Mouse (Mus musculus): ENCODE data around the gene Golm1. TPM values are rescaled to one million over a fixed set of nuclear protein-coding genes. Genes with fewer than 3 reads are reported as not detected.

Gene Golm1
- polyA plus RNA-seq, 1 experiment from 2014 or later, result 89.8 TPM

DNA sequence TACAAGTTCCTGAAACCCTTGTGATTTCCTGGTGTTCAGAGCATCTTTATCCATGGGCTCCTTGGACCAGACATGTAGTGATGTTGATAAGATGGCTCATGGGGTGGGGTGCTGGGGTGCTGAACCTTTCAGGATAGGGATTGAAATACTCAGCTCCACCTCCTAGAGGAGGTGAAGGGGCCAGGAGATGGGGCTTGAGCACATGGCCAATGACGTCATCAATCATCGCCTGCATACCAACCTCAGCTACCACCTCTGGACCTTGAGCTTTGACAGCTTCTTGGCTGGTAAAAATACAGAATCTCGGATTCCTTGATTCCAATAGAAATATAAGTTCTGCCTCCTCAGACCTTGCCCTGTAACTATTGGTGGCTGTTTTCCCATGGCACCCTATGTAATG lies 30.1 kb downstream of the Golm1 start:
- Histone ChIP-seq H3K4me3 (replicated peaks; ENCODE audit: low read length) (no peak overlapping the region), H3K4me1 (ENCODE audit: control insufficient read depth, insufficient read depth, low read length) (no peaks in the 10 kb centered on the region), H3K27me3 (ENCODE audit: control insufficient read depth, insufficient read depth, low read length) (no peaks in the 10 kb centered on the region), H3K4me2 (ENCODE audit: low read depth, low read length) (no peak overlapping the region), H3K9ac (ENCODE audit: low read length) (no peak overlapping the region), H3K27ac (ENCODE audit: low read length) (no peak overlapping the region), H3K9me3 (replicated peaks; ENCODE audit: control insufficient read depth, low read length) (no peaks in the 10 kb centered on the region), H3K36me3 (ENCODE audit: control insufficient read depth, insufficient read depth, low read length) (no peaks in the 10 kb centered on the region)
- WGBS, result 82% methylated on average over 3 of the region's 3 CpGs
- ATAC-seq (ENCODE audit: insufficient read depth, low FRiP score), result no peak

DNA sequence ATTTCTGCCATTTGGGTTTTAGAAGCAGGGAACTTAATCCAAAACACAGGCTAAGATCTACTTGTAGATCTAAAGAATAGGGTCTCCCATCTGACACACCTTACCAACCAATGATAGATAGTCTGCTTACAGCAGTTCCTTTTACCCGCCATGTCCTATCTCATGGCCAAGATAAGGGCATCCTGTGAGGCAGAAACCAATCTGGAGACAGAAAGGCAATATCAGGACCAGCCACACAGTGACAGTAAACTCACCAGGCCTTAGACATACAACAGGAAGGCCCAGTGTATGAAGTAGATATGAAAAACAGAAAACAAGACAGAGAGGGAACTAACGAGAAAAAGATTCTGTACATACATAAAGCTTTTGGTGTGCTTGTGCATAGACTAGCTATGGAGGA lies 32.8 kb downstream of the Golm1 start:
- Histone ChIP-seq H3K9me3 (replicated peaks; ENCODE audit: control insufficient read depth, low read length) (no peaks in the 10 kb centered on the region), H3K4me1 (ENCODE audit: control insufficient read depth, insufficient read depth, low read length) (no peaks in the 10 kb centered on the region), H3K27me3 (ENCODE audit: control insufficient read depth, insufficient read depth, low read length) (no peaks in the 10 kb centered on the region), H3K36me3 (ENCODE audit: control insufficient read depth, insufficient read depth, low read length) (no peaks in the 10 kb centered on the region; the same call in 1 of the 2 replicates), H3K4me3 (replicated peaks; ENCODE audit: low read length) (no peak overlapping the region), H3K4me2 (ENCODE audit: low read depth, low read length) (no peak overlapping the region), H3K27ac (ENCODE audit: low read length) (no peak overlapping the region), H3K9ac (ENCODE audit: low read length) (no peak overlapping the region)
- peak; percentile 54; the same call in 1 of the 2 replicates for ATAC-seq (ENCODE audit: insufficient read depth, low FRiP score)
- 67% methylated on average over 2 of the region's 2 CpGs for WGBS

DNA sequence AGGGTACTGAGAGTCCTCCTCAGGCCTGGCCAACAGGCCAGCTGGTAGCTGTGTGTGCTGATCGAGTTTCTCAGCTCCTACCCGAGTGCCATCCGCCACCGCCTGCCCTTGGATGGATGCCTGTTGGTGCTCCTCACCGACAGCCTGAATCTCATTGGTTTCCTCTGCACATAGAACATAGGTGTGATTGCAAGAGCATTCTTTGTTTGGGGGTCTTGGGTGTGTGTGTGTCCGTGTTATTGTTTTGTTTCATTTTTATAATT lies 35.5 kb downstream of the Golm1 start:
- H3K27me3 ChIP-seq (ENCODE audit: control insufficient read depth, insufficient read depth, low read length), result no peaks in the 10 kb centered on the region
- H3K9me3 ChIP-seq (replicated peaks; ENCODE audit: control insufficient read depth, low read length), result no peaks in the 10 kb centered on the region
- no peak overlapping the region for H3K4me2 ChIP-seq (ENCODE audit: low read depth, low read length)
- WGBS, result 84% methylated on average over 6 of the region's 6 CpGs
- H3K4me3 ChIP-seq (replicated peaks; ENCODE audit: low read length), result no peak overlapping the region
- no peak for ATAC-seq (ENCODE audit: insufficient read depth, low FRiP score)
- H3K36me3 ChIP-seq (ENCODE audit: control insufficient read depth, insufficient read depth, low read length), result no peaks in the 10 kb centered on the region; the same call in 1 of the 2 replicates
- H3K27ac ChIP-seq (ENCODE audit: low read length), result no peak overlapping the region
- H3K9ac ChIP-seq (ENCODE audit: low read length), result no peak overlapping the region
- H3K4me1 ChIP-seq (ENCODE audit: control insufficient read depth, insufficient read depth, low read length), result no peaks in the 10 kb centered on the region

DNA sequence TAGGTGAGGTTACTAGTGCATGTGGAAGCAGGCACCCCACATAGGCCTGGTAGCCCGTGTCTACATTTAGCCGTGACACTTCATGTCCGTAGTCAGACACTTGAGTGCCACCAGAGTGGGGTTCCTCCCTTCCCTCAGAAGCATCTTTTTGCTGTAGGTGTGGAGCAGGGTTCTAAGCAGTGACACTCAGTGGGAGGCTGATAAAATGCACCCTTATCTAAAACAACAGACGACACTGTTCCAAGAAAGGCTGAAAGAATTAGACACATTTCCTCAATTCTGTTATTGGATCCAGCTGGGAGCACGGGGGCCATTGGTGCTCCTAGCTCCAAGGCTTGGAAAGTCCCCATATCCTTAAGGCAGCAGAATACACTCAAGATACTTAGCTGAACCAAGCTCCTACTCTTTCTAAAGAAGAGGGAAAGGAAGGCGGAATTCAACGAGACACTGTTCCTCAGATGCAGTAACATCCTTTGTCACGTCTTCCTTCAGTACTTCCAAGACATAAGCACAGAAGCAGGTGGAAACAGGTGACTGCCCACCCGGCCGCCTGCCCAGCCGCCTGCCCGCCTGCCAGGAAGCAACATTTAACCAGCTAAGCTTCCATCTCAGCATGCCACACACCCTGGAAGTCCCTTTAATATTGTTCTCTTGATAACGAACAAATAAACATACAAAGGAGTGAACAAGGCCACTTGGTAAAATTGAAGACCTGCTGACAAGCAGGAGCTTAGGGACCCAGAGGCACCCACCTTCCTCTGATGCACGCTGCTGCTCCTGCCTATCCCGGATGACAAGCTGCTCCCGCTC lies 36.0 kb downstream of the Golm1 start:
- Histone ChIP-seq H3K9ac (ENCODE audit: low read length) (no peak overlapping the region), H3K27me3 (ENCODE audit: control insufficient read depth, insufficient read depth, low read length) (no peaks in the 10 kb centered on the region), H3K9me3 (replicated peaks; ENCODE audit: control insufficient read depth, low read length) (no peaks in the 10 kb centered on the region), H3K36me3 (ENCODE audit: control insufficient read depth, insufficient read depth, low read length) (peaks cover 3% of the 10 kb centered on the region), H3K27ac (ENCODE audit: low read length) (no peak overlapping the region), H3K4me1 (ENCODE audit: control insufficient read depth, insufficient read depth, low read length) (no peaks in the 10 kb centered on the region), H3K4me2 (ENCODE audit: low read depth, low read length) (no peak overlapping the region), H3K4me3 (replicated peaks; ENCODE audit: low read length) (no peak overlapping the region)
- 83% methylated on average over 16 of the region's 16 CpGs for WGBS
- no peak for ATAC-seq (ENCODE audit: insufficient read depth, low FRiP score)

DNA sequence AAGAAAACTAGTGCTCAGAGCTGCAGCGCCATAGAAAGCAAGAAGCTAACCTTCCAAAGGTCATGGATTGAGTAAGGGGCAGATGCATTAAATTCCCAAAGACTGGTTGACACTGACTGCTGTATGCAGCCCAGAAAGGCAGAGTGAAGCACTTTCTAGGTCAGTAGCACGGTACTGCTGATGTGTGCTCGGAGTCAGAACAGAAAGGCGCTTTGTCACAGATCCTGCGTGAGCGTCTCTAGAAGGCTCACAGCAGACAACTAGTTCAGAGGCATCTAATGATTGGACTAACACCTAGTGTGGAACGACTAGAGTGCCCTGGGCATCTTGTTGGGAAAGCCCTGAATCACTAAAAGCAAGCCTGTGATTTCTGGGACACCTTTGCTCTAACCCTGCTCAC lies 37.8 kb downstream of the Golm1 start:
- no peaks in the 10 kb centered on the region for H3K9me3 ChIP-seq (replicated peaks; ENCODE audit: control insufficient read depth, low read length)
- no peaks in the 10 kb centered on the region for H3K27me3 ChIP-seq (ENCODE audit: control insufficient read depth, insufficient read depth, low read length)
- WGBS, result 93% methylated on average over 7 of the region's 7 CpGs
- H3K27ac ChIP-seq (ENCODE audit: low read length), result no peak overlapping the region
- no peak overlapping the region for H3K4me3 ChIP-seq (replicated peaks; ENCODE audit: low read length)
- no peak overlapping the region for H3K4me2 ChIP-seq (ENCODE audit: low read depth, low read length)
- peaks cover 9% of the 10 kb centered on the region for H3K36me3 ChIP-seq (ENCODE audit: control insufficient read depth, insufficient read depth, low read length)
- H3K4me1 ChIP-seq (ENCODE audit: control insufficient read depth, insufficient read depth, low read length), result no peaks in the 10 kb centered on the region
- ATAC-seq (ENCODE audit: insufficient read depth, low FRiP score), result no peak
- no peak overlapping the region for H3K9ac ChIP-seq (ENCODE audit: low read length)

DNA sequence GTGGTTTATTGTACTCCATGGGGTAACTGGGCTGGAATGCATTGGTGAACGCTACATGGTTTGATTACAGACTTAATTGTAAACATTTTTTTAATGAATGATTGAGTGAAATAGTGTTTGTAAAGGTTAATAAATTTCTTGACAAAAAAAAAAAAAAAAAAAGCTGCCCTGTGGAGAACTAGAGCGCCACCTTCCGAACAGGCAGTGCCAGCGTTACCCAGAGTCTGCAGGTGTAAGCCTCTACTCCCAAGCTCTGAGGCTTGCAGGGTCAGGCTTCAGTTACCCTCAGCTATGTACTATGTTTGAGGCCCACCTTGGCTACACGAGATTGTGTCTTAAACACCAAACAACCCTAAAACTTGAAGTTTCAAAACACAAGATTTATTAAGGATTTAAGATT lies 41.0 kb downstream of the Golm1 start:
- Histone ChIP-seq H3K4me3 (replicated peaks; ENCODE audit: low read length) (no peak overlapping the region), H3K27me3 (ENCODE audit: control insufficient read depth, insufficient read depth, low read length) (no peaks in the 10 kb centered on the region), H3K4me2 (ENCODE audit: low read depth, low read length) (no peak overlapping the region), H3K27ac (ENCODE audit: low read length) (no peak overlapping the region), H3K9me3 (replicated peaks; ENCODE audit: control insufficient read depth, low read length) (no peaks in the 10 kb centered on the region), H3K4me1 (ENCODE audit: control insufficient read depth, insufficient read depth, low read length) (no peaks in the 10 kb centered on the region), H3K9ac (ENCODE audit: low read length) (no peak overlapping the region), H3K36me3 (ENCODE audit: control insufficient read depth, insufficient read depth, low read length) (peaks cover 17% of the 10 kb centered on the region)
- ATAC-seq (ENCODE audit: insufficient read depth, low FRiP score), result no peak
- WGBS, result 70% methylated on average over 5 of the region's 5 CpGs

DNA sequence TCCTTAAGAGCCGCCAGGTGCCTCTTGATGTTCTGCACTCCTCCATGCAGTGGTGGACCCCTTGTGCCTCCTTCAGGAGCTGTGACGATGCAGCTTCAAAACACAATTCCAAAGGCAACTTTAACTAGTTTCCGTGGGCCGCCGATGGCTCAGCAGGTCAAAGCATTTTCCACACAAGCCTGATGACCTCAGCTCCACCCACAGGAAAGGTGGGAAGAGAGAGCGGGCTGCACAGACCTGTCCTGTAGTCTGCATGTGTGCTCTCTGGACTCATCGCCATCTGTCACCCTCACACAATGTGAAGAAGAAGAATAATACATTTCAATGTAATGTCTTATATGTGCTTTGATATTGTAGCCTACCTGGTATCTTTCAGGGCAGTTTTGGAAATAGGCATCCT lies 48.9 kb downstream of the Golm1 start:
- Histone ChIP-seq H3K27ac (ENCODE audit: low read length) (no peak overlapping the region), H3K27me3 (ENCODE audit: control insufficient read depth, insufficient read depth, low read length) (no peaks in the 10 kb centered on the region), H3K4me3 (replicated peaks; ENCODE audit: low read length) (no peak overlapping the region), H3K36me3 (ENCODE audit: control insufficient read depth, insufficient read depth, low read length) (peaks cover 24% of the 10 kb centered on the region), H3K9ac (ENCODE audit: low read length) (no peak overlapping the region), H3K9me3 (replicated peaks; ENCODE audit: control insufficient read depth, low read length) (no peaks in the 10 kb centered on the region), H3K4me2 (ENCODE audit: low read depth, low read length) (no peak overlapping the region), H3K4me1 (ENCODE audit: control insufficient read depth, insufficient read depth, low read length) (no peaks in the 10 kb centered on the region)
- 86% methylated on average over 7 of the region's 7 CpGs for WGBS
- no peak for ATAC-seq (ENCODE audit: insufficient read depth, low FRiP score)

DNA sequence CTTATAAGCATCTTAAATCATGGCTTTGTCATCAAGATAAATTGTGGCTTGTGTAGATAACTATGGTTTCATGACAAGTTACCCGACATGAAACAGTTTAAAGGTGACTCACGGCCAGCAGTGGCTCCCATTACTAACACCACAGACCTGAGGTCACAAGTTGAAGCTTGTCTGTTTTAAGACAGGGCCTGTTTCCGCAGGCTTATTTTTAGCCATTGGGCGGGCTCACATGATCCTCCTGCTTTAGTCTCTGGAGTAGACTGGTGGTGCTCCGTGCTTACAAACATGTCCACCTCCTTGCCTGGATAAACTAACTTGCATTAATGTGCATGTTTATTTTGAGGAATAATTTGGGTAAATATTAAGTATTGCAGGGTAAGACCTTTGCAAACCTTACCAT lies 50.7 kb downstream of the Golm1 start:
- Histone ChIP-seq H3K36me3 (ENCODE audit: control insufficient read depth, insufficient read depth, low read length) (peaks cover 22% of the 10 kb centered on the region), H3K4me2 (ENCODE audit: low read depth, low read length) (no peak overlapping the region), H3K27ac (ENCODE audit: low read length) (no peak overlapping the region), H3K9ac (ENCODE audit: low read length) (no peak overlapping the region), H3K9me3 (replicated peaks; ENCODE audit: control insufficient read depth, low read length) (no peaks in the 10 kb centered on the region), H3K27me3 (ENCODE audit: control insufficient read depth, insufficient read depth, low read length) (no peaks in the 10 kb centered on the region), H3K4me1 (ENCODE audit: control insufficient read depth, insufficient read depth, low read length) (no peaks in the 10 kb centered on the region), H3K4me3 (replicated peaks; ENCODE audit: low read length) (no peak overlapping the region)
- WGBS, result 51% methylated on average over 5 of the region's 5 CpGs
- peak; percentile 50; the same call in 1 of the 2 replicates for ATAC-seq (ENCODE audit: insufficient read depth, low FRiP score)

DNA sequence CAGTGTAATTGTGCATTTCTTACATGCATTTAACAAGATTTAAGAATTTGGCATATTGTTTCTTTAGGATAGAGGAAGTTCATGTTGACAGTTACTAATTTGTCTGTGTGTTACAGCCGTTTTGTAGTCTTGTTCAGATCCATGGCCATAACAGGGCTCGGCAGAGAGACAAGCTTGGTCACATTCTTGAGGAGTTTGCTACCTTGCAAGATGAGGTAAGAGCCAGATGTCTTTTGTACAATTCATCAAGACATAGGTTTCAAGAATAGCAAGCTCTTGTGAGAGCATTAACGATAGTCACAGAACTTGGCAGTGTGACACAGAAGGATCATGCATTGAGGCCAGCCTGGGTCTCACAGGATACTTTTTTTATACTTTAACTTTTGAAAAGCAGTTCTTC lies 51.2 kb downstream of the Golm1 start:
- WGBS, result 64% methylated on average over 3 of the region's 3 CpGs
- Histone ChIP-seq H3K27ac (ENCODE audit: low read length) (no peak overlapping the region), H3K36me3 (ENCODE audit: control insufficient read depth, insufficient read depth, low read length) (peaks cover 22% of the 10 kb centered on the region)

More for the DNA sequence above, 51.2 kb downstream of the Golm1 start:
- H3K4me3 ChIP-seq (replicated peaks; ENCODE audit: low read length), result no peak overlapping the region
- peak; percentile 33; the same call in 1 of the 2 replicates for ATAC-seq (ENCODE audit: insufficient read depth, low FRiP score)
- H3K4me1 ChIP-seq (ENCODE audit: control insufficient read depth, insufficient read depth, low read length), result no peaks in the 10 kb centered on the region
- H3K9ac ChIP-seq (ENCODE audit: low read length), result no peak overlapping the region
- no peaks in the 10 kb centered on the region for H3K27me3 ChIP-seq (ENCODE audit: control insufficient read depth, insufficient read depth, low read length)
- H3K9me3 ChIP-seq (replicated peaks; ENCODE audit: control insufficient read depth, low read length), result no peaks in the 10 kb centered on the region
- no peak overlapping the region for H3K4me2 ChIP-seq (ENCODE audit: low read depth, low read length)

Data from stomach, embryonic 16.5 days (tissue).